Mouse (Mus musculus): ENCODE results near the gene Ephb2.

DNA sequence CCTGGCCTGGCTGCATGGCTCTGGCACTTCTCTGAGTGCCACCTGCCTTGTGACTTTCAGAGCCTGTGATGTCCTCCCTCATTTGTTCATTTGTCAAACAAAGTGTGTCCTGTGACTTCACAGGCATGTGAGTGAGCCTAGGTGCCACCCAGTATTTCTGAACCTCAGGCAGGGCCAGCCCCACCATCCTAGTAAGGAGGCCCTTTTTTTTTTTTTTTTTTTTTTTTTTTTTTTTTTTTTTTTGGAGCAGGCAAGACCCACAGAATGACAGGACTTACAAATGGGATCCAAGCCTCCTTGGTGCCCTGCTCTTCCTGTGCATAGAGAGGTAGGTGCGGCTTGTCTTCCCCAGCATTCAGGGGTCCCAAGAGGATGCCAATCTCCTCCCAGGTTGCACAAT is 89.3 kb downstream of the Ephb2 start:
- TF ChIP-seq ZKSCAN1 (IDR thresholded peaks at IDR 0.05; ENCODE audit: borderline replicate concordance, low read depth, low read length): no peak
- no peak for TF ChIP-seq TBP (conservative IDR thresholded peaks at IDR 0.05; ENCODE audit: low read depth, low read length)
- no peak for TF ChIP-seq CTCF (conservative IDR thresholded peaks at IDR 0.05 in 1 of 2, IDR thresholded peaks at IDR 0.05 in 1 of 2; ENCODE audit: low read depth in 2 of 2, low read length in 2 of 2)
- no peak for TF ChIP-seq USF2 (conservative IDR thresholded peaks at IDR 0.05; ENCODE audit: low read depth, low read length)
- TF ChIP-seq EP300 (IDR thresholded peaks at IDR 0.05; ENCODE audit: low read length): no peak
- TF ChIP-seq POLR2A (IDR thresholded peaks at IDR 0.05; ENCODE audit: low read depth, low read length): no peak
- no peak for TF ChIP-seq MEF2A (IDR thresholded peaks at IDR 0.05; ENCODE audit: borderline replicate concordance, low read depth, low read length)
- no peak for TF ChIP-seq NELFE (IDR thresholded peaks at IDR 0.05; ENCODE audit: low read depth, low read length)
- no peak for TF ChIP-seq ZC3H11A (IDR thresholded peaks at IDR 0.05; ENCODE audit: low read depth, low read length)
- TF ChIP-seq TCF12 (IDR thresholded peaks at IDR 0.05; ENCODE audit: low read depth, low read length): no peak
- no peak for TF ChIP-seq IRF4 (IDR thresholded peaks at IDR 0.05; ENCODE audit: low read depth, low read length)
- no peak for TF ChIP-seq PAX5 (IDR thresholded peaks at IDR 0.05; ENCODE audit: low read length)
- TF ChIP-seq E2F4 (IDR thresholded peaks at IDR 0.05; ENCODE audit: insufficient replicate concordance, low read depth, low read length): no peak
